Mouse (Mus musculus): Measurements from ENCODE around the gene Serpinb3c. TPM values are rescaled to one million over a fixed set of nuclear protein-coding genes. Genes with fewer than 3 reads are reported as not detected.
"Not testable (repeated sequence)": the region's sequence is repeated elsewhere in the genome, so short reads cannot be mapped to it uniquely, and the experiment has no call there.

Gene Serpinb3c
- total RNA-seq (2015), result not detected in 2 replicates
- total RNA-seq (2017), result not detected in 2 replicates

DNA sequence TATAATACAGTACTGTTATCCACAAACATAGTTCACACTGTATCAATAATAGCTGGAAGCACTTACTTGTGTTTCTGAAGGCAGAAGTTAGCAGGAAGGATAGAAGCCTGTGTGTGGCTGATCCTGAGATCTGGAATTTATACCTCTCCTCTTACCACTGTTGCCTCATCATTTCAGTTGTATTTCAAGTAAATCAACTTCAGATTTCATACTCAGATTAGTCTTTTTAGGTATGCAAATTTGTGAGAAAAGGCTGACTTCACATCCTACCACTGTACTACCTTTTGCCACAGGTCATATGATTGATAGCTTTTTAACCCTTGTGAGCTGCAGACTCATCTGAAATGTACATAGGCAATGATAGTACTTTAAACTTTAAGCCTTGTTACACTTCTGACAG is at the start of gene Serpinb3c, which contains the start of gene Serpinb3b:
TSS of gene Serpinb3c (minus strand) at position 111 of the 400 bp plus-strand sequence.
TSS of gene Serpinb3b (minus strand) at position 101 of the 400 bp plus-strand sequence.
- ATAC-seq (ENCODE audit: poor library complexity, severe bottlenecking), result not testable (repeated sequence)

- ATAC-seq (ENCODE audit: poor library complexity, severe bottlenecking), result peak; percentile 97
Measured at GRCm38 (mm10) chr1:107243170-107243569, 35.0 kb downstream of the Serpinb3c start.

Other genes starting within 250 kb of the Serpinb3c start
- gene Serpinb3a, start 226.1 kb downstream of the Serpinb3c start, total RNA-seq (2015), result not detected in 2 replicates
- not detected in 2 replicates for gene Serpinb3a, start 226.1 kb downstream of the Serpinb3c start, total RNA-seq (2017)
- not detected in 2 replicates for gene Serpinb3d, start 194.9 kb downstream of the Serpinb3c start, total RNA-seq (2015)
- gene Serpinb3d, start 194.9 kb downstream of the Serpinb3c start, total RNA-seq (2017), result not detected in 2 replicates
- not detected in 2 replicates for gene Serpinb3b, start within 50 bp of the Serpinb3c start, total RNA-seq (2015)
- gene Serpinb3b, start within 50 bp of the Serpinb3c start, total RNA-seq (2017), result not detected in 2 replicates
- not detected in 2 replicates for gene Serpinb11, start 82.8 kb upstream of the Serpinb3c start, total RNA-seq (2015)
- not detected in 2 replicates for gene Serpinb11, start 82.8 kb upstream of the Serpinb3c start, total RNA-seq (2017)
- not detected in 2 replicates for gene Serpinb7, start 121.3 kb upstream of the Serpinb3c start, total RNA-seq (2015)
- gene Serpinb7, start 121.3 kb upstream of the Serpinb3c start, total RNA-seq (2017), result not detected in 2 replicates
- gene Serpinb2, start 233.1 kb upstream of the Serpinb3c start, total RNA-seq (2015), result 38.0 and 40.7 TPM in 2 replicates
- 9.6 and 13.5 TPM in 2 replicates for gene Serpinb2, start 233.1 kb upstream of the Serpinb3c start, total RNA-seq (2017)

Data from megakaryocyte, adult 5-6 weeks (primary cell).